Mouse (Mus musculus) left cerebral cortex, adult 8-10 months (tissue): Measurements from ENCODE around the gene Lin9. TPM values are rescaled to one million over a fixed set of nuclear protein-coding genes. Genes with fewer than 3 reads are reported as not detected.
"Not testable (repeated sequence)": the region's sequence is repeated elsewhere in the genome, so short reads cannot be mapped to it uniquely, and the experiment has no call there.

ENCODE experiments used
- DNase-seq, 2 experiments: peaks; one replicate each; pipeline ENCODE4 v3.0.0; 2022; ENCODE audit warnings: low spot score in 2 of 2
- total RNA-seq, 4 experiments: library from RNA; stranded (reverse); gene quantifications; 2 replicates each; pipeline ENCODE4 v1.2.4; 2022

The Lin9 gene
- total RNA-seq, result 1 to 10 TPM; 2.9 to 4.4 (median 4.0) TPM

- peak; percentile 74 to 88 for DNase-seq
These were observed at the start of gene Lin9 for GRCm38 (mm10) chr1:180641137-180641517. Lin9 (plus strand) TSS chr1:180641150.

- DNase-seq, result no peak
These were observed 40.4 kb upstream of the Lin9 start for GRCm38 (mm10) chr1:180600578-180600977.

- DNase-seq, result no peak
These were observed 39.1 kb upstream of the Lin9 start for GRCm38 (mm10) chr1:180601806-180602205.

- DNase-seq, result peak; percentile 44 to 84
These were observed 36.4 kb upstream of the Lin9 start for GRCm38 (mm10) chr1:180604579-180604978.

- DNase-seq, result no peak
These were observed 34.8 kb upstream of the Lin9 start for GRCm38 (mm10) chr1:180606106-180606505.

- no peak for DNase-seq
These were observed 34.0 kb upstream of the Lin9 start for GRCm38 (mm10) chr1:180606796-180607577.

- no peak for DNase-seq
These were observed 33.4 kb upstream of the Lin9 start for GRCm38 (mm10) chr1:180607578-180607879.

- DNase-seq, result not testable (repeated sequence)
These were observed 29.1 kb upstream of the Lin9 start for GRCm38 (mm10) chr1:180611842-180612241.

GRCm38 (mm10) chr1:180616762-180617161 lies 24.2 kb upstream of the Lin9 start:
- DNase-seq, result no peak

GRCm38 (mm10) chr1:180622389-180622788 lies 18.6 kb upstream of the Lin9 start:
- no peak for DNase-seq

GRCm38 (mm10) chr1:180623911-180624310 lies 17.0 kb upstream of the Lin9 start:
- no peak for DNase-seq

- DNase-seq, result no peak
These were observed 14.8 kb upstream of the Lin9 start for GRCm38 (mm10) chr1:180626141-180626540.

- not testable (repeated sequence) for DNase-seq
These were observed 3.2 kb upstream of the Lin9 start for GRCm38 (mm10) chr1:180637796-180638195.

- no peak for DNase-seq
These were observed 1.2 kb upstream of the Lin9 start for GRCm38 (mm10) chr1:180639416-180640401.

GRCm38 (mm10) chr1:180640605-180641125 lies 285 bp upstream of the Lin9 start:
- DNase-seq, result peak; percentile 6 to 11

- DNase-seq, result peak in 1 of 2 experiments; percentile 3
These were observed 723 bp downstream of the Lin9 start for GRCm38 (mm10) chr1:180641518-180642227.

GRCm38 (mm10) chr1:180642228-180642564 lies 1.2 kb downstream of the Lin9 start:
- DNase-seq, result no peak

GRCm38 (mm10) chr1:180691284-180691683 lies 50.3 kb downstream of the Lin9 start:
- no peak for DNase-seq

- no peak for DNase-seq
These were observed 55.8 kb downstream of the Lin9 start, which contains the start of gene Mixl1 for GRCm38 (mm10) chr1:180696626-180697352. Mixl1 (minus strand) TSS chr1:180697034.

- no peak for DNase-seq
These were observed 57.1 kb downstream of the Lin9 start for GRCm38 (mm10) chr1:180698063-180698462.

- no peak for DNase-seq
These were observed 62.5 kb downstream of the Lin9 start for GRCm38 (mm10) chr1:180703400-180703799.
